Mouse (Mus musculus) heart, adult 8-10 months (tissue): ENCODE data around the gene Ccsap. TPM values are rescaled to one million over a fixed set of nuclear protein-coding genes. Genes with fewer than 3 reads are reported as not detected.
"Not testable (repeated sequence)": the region's sequence is repeated elsewhere in the genome, so short reads cannot be mapped to it uniquely, and the experiment has no call there.

Experiments
- DNase-seq: peaks from one replicate; pipeline ENCODE4 v3.0.0; 2022; ENCODE audit warnings: low spot score
- total RNA-seq, 4 experiments: library from RNA; stranded (reverse); gene quantifications; 2 replicates each; pipeline ENCODE4 v1.2.4; 2022

The Ccsap gene
- total RNA-seq, 4 experiments from 2014 or later, result 0.44 to 1.4 (median 0.87) TPM

DNA sequence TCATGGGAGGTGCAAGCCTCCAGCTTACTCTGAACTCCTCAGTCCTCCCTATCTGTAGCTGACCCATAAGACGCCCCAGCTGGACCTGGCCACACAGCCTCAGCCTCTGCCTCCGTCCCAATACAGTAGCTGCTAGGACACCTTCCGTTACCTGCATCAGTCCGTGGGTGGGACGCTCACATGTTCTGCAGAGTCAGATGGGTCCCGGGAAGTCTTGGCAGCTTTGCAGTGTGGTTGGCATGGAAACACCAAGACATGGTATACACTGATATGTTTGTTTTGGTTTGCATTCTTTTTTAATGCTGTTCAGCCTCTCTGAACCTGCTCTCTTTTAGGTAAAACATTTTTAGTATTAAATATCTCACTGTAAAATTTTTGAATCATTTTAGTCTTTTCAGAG, 23.7 kb downstream of the Ccsap start:
- DNase-seq, result no peak

GRCm38 (mm10) chr8:123835451-123835850, 24.6 kb downstream of the Ccsap start:
- peak; percentile 13 for DNase-seq

DNA sequence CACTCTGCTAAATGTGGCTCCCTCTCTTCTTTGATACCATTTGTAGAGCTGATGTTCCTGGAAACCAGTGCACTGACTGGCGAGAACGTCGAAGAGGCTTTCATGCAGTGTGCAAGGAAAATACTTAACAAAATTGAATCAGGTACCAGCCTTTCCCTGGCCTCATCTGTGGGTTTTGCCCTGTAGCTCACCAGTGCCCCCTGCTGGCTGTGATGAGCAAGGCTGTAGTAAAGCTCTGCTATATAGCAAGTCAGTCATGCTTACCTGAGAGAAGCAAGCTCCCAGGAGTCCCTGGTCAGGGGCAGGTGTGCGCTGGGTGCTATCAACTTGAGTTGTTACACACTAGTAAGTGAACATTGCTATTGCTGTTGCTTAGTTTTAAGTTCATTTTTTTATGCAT, 27.3 kb downstream of the Ccsap start:
- DNase-seq, result peak; percentile 38

GRCm38 (mm10) chr8:123827523-123827922, 32.5 kb downstream of the Ccsap start:
- DNase-seq, result no peak

GRCm38 (mm10) chr8:123826758-123827157, 33.3 kb downstream of the Ccsap start:
- no peak for DNase-seq

DNA sequence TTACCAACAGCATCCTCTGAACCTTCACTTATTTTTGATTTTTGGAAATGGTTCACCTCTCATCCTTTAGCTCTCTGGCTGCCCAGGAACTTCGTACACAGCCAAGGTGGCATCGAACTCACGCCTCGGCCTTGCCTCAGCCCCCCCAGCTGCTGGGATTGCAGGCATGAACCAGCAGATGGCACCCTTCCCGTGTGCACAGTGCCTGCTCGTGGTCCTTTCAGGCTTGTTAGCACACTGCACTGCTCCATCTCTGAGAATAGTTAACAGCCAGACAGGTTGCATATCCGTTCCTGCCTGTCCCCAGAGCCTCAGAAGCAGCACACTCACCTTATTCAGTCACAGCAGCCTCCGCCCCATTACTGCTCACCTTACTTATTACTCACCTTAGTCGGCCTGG, 34.0 kb downstream of the Ccsap start:
- DNase-seq, result no peak

DNA sequence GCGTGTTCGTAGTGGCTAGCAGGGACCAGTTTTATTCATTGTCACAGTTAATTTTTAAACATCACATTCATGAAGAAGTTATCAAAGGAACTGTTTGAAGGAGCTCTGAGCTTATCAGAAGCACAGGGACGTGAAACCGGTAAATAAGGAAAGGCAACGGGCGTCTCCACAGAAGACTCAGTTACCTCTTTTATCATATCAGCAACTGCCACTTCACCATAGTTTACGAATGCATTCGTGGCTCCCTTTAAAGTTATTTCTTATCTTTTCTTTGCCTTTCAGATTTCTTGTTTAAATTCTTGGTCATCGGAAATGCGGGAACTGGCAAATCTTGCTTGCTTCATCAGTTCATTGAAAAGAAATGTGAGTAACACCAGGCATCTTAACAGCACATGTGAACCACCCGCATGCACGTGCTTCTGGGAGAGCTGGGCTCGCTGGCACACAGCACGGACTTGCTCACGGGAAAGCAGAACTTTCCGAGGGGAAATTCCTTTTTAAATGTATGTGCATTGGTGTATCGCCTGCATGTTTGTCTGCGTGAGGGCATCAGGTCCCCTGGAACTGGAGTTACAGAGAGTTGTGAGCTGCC, 36.4 kb downstream of the Ccsap start:
- DNase-seq, result no peak

DNA sequence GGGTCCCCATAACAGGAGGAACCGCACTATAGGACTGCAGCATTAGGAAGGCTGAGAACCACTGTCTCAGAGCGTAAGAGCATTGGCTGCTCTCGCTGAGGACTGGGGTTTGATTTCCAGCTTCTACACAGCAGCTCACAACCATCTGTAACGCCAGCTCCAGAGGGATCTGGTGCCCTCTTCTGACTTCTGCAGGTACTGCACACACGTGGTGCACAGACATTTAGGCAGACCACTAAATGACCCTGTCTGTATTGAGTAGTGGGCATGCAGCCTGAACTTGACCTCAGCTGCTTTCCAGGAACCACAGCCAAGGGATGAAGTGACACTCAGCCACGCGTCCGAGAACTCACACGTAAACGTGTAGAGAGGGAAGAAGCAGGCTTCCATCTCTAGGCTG, 36.9 kb downstream of the Ccsap start:
- no peak for DNase-seq

DNA sequence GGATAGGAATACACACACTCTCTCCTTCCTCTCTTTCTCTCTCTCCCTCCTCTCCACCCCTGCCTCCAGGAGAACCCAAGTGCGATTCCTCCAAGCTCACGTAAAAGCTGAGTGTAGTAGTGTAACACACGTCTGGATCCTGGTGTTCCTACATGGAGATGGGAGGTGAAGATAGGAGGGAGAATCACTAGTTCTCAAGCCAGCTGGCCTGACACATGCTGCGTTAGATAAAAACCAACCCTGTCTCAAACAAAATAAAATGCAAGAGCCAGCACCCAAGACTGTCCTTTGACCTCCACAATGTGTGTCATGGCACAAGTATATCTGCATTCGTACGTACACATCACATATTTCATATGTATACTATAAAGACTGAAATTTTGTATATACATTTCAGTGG, 39.2 kb downstream of the Ccsap start:
- DNase-seq, result no peak

GRCm38 (mm10) chr8:123819683-123820610, 40.1 kb downstream of the Ccsap start:
- DNase-seq, result no peak

DNA sequence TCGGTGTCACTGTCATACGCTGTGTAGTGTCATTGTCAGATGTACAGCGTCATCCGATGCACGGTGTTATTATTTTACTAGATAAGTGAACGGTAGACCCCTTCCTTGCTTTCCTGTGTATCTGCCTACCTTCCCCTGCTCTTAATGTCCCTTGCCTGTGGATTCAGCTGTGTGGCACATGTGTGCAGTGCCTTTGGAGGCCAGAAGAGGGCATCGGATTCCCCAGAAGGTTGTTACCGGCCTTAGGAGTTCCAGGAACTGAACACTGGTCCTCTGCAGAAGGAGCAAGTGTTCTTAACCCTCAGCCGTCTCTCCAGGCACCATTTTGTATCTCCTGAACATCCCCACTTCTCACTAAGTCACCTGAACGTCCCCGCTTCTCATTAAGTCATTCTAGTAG, 42.3 kb downstream of the Ccsap start:
- no peak for DNase-seq

DNA sequence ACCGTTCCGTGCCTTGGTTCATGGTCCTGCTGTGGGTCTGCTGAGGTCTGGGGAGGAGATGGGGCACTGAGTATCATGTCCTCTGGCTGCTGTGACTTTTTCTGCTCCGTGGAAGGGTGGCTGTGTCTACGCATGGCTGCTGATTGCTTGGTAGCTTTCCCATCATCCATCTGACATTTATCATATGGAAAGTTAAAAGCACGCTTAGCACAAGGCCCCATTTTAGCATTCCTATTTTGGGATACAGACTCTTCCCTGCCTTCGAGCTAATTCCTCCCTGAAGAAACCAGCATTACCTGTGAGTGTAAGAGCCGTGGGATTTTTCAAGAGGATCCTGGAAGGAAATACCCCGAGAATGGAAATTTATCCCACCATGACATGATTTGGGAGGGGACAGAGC, 43.1 kb downstream of the Ccsap start:
- no peak for DNase-seq

DNA sequence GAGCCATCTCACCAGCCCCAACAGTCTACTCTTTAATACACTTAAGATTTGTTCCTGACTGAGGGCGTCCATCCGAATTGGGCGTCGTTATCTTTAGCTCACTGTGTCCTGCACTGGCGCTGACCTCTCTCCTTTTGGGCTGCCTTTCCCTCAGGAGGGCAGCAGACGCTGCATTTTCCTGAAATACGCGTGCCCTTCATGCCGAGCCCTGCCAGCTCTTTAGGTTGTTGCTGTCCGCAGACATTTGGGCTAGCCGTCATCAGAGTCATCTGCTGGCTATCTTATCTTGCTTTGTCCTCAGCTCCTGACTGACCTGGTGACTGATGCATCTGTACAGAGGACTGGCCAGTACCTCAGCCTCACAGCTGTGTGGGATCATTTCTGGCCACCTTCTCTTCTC, 44.7 kb downstream of the Ccsap start:
- DNase-seq, result no peak

GRCm38 (mm10) chr8:123813892-123814266, 46.1 kb downstream of the Ccsap start:
- DNase-seq, result no peak

DNA sequence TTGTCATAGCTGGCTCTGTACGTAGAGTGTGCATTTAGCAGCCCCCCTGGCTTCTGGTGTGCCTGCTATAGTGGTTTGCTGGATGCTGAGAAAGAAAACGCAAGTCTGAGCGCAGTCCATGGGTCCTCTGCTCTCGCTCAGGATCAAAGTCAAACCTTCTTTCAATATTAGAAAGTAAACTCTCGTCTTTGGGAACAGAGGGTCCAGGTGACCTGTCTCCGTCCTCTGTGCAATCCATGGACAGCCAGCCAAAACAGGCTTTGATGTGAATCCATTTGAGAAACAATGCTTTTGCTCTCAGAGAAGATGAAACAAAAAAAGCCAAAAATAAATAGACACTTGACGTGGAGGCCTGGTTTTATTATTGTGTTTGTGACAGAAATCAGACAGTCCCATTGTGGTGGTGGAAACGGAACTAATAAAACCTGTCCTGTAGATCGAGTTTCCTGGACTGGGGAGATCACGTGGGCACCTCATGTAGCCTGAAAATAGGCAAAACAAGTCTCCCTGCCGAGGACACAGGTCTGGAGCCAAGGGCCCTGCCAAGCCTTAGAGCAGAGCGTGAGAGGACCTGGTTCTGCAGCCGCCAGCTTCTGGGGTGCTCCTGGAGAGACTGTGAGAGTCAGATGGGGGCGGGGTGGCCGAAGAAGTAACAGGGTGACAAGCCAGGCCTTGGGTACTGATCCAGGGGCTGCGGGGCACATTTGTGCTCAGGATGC, 46.7 kb downstream of the Ccsap start:
- no peak for DNase-seq

DNA sequence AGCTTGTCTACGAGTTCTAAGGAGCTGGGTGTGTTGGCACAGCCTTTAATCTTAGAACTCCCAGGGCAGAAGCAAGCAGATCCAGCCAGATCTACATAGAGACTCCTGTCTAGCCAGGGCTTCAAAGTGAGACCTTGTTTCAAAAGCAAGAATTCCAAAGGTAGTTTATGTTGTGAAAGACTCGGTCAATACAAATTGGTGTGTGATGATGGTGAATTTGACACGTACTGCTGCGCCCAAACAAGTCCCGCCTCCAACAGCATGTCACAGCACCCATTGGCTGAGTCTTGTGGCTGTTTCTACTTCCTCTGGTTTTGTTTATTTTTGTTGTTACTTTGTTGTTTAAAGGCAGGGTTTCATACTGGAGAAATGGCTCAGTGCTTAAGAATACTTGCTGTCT, 47.8 kb downstream of the Ccsap start:
- no peak for DNase-seq

- not testable (repeated sequence) for DNase-seq
Observed at GRCm38 (mm10) chr8:123809342-123809741, 50.7 kb downstream of the Ccsap start.

DNA sequence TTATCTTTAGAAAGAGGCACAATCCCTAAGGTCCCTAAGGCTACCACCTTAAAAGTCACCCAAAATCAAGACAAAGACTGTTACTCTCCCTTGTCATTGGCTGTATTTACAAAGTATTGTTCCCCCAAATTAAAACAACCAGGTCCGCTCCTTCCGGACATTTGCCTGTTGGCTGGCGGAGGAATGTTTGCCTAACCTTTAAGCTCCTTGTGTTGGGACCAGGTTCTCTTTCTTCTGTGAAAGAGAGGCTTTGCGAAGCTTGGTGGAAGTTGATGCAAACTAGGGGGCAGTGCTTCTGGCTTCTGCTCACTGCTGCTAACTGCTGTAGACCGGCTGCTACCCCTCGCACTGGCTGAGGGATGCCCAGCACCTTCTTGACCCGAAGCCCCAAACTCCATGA, 51.3 kb downstream of the Ccsap start:
- DNase-seq, result no peak

GRCm38 (mm10) chr8:123807852-123808573, 52.0 kb downstream of the Ccsap start:
- no peak for DNase-seq

- DNase-seq, result no peak
Observed at GRCm38 (mm10) chr8:123807024-123807431, 53.0 kb downstream of the Ccsap start.

- no peak for DNase-seq
Observed at GRCm38 (mm10) chr8:123806374-123806935, 53.6 kb downstream of the Ccsap start.
